Mouse (Mus musculus) embryonic facial prominence, embryonic 10.5 days (tissue): ENCODE measurements around the gene Gm13124. TPM values are rescaled to one million over a fixed set of nuclear protein-coding genes. Genes with fewer than 3 reads are reported as not detected.
"Not testable (repeated sequence)": the region's sequence is repeated elsewhere in the genome, so short reads cannot be mapped to it uniquely, and the experiment has no call there.

ENCODE experiments used
- DNase-seq: peaks from one replicate; pipeline ENCODE4 v3.0.0-alpha.2; 2017; ENCODE audit warnings: low spot score
- H3K27ac ChIP-seq: fragments of 300-500 bp; sonication (generic); replicated peaks from 2 replicates; pipeline ENCODE4 v1.5.1; 2016; ENCODE audit warnings: mild to moderate bottlenecking
- H3K27me3 ChIP-seq: fragments of 300-500 bp; sonication (generic); replicated peaks from 2 replicates; pipeline ENCODE4 v1.6.1; 2016; ENCODE audit warnings: low read depth, mild to moderate bottlenecking; ENCODE audit not compliant: poor library complexity, severe bottlenecking
- H3K36me3 ChIP-seq: fragments of 300-500 bp; sonication (generic); replicated peaks from 2 replicates; pipeline ENCODE4 v1.6.1; 2016; ENCODE audit warnings: mild to moderate bottlenecking, moderate library complexity
- H3K4me1 ChIP-seq: fragments of 300-500 bp; sonication (generic); 2 replicates; pipeline ENCODE4 v1.6.1; 2016
- H3K4me3 ChIP-seq: fragments of 300-500 bp; sonication (generic); 2 replicates; pipeline ENCODE4 v1.5.1; 2016; ENCODE audit warnings: mild to moderate bottlenecking, moderate library complexity
- H3K9me3 ChIP-seq: fragments of 300-500 bp; sonication (generic); 2 replicates; pipeline ENCODE4 v1.6.1; 2016; ENCODE audit warnings: mild to moderate bottlenecking
- WGBS: fragments of 180-500 bp; shearing (Covaris S2); methylation state at CpG from one replicate; pipeline ENCODE4 v1.1.7; 2016; 5-methylcytosine and 5-hydroxymethylcytosine counted together
- polyA plus RNA-seq: library from polyadenylated mRNA; unstranded; fragments of >200 nt; fragmentation: Nextera tagmentation; extraction: Ambion mirVana; gene quantifications from 2 replicates; pipeline ENCODE4 v1.2.1, GENCODE M21; 2016

Gene Gm13124
- polyA plus RNA-seq = not detected in 2 replicates

DNA sequence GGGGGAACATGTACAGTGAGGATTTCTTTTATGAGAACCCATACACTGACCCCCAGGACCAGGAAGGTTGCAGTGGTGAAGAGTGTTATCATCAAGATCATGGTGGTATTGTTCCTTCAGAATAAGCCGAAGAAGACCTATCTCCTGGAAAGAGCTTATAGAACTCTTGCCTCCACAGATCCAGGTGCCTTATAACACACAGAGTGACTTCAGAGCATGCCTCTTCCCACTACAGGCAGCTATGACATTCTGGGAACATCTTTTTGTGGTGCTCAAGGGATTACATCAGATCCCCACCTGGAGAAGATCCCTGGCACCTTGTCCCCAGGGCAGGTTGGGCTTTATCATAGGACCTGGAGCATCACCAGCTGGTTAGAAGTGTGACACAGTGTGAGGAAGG, at the start of gene Gm13124:
Gm13124 (minus strand) TSS at position 101 of the 400 bp plus-strand sequence.
- no peaks in the 10 kb centered on the region for H3K36me3 ChIP-seq
- H3K27me3 ChIP-seq = no peaks in the 10 kb centered on the region
- 100% methylated on average over 1 of the region's 1 CpGs for WGBS
- DNase-seq = no peak
- H3K27ac ChIP-seq = no peak within 1 kb of the TSS
- peaks cover 49% of the 10 kb centered on the region for H3K9me3 ChIP-seq
- no peak within 1 kb of the TSS for H3K4me3 ChIP-seq
- H3K4me1 ChIP-seq = no peaks in the 10 kb centered on the region

DNA sequence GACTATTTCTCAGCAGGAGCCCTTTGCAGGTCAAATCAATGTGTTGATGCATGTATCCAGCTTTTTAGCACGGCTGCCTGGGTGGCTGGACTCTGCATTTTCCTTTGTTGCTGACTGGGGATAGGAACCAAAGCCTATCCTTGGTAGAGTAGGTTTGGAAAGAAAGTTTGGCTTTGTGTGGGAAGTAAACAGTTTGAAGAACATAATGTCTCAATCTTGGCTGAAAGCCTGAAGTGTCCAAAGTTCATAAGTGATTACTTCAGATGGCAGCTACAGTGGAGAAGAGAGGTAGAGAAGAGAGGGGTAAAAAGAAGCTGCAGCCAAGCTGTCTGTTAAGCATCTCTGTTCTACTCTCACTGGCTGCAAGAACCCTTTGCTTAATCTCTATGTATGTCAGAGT, 49.7 kb upstream of the Gm13124 start:
- H3K4me1 ChIP-seq = no peaks in the 10 kb centered on the region
- DNase-seq = no peak
- no peak overlapping the region for H3K27ac ChIP-seq
- WGBS = 81% methylated on average over 1 of the region's 1 CpGs
- no peak overlapping the region for H3K4me3 ChIP-seq
- peaks cover 55% of the 10 kb centered on the region for H3K9me3 ChIP-seq
- H3K36me3 ChIP-seq = no peaks in the 10 kb centered on the region
- no peaks in the 10 kb centered on the region for H3K27me3 ChIP-seq

- Histone ChIP-seq H3K4me1 (no peaks in the 10 kb centered on the region), H3K27me3 (no peaks in the 10 kb centered on the region), H3K36me3 (no peaks in the 10 kb centered on the region), H3K4me3 (no peak within 1 kb of the TSS), H3K27ac (no peak within 1 kb of the TSS), H3K9me3 (peaks cover 52% of the 10 kb centered on the region)
- no peak for DNase-seq
- WGBS = 67% methylated on average over 1 of the region's 1 CpGs
Observed at GRCm38 (mm10) chr4:144613407-144613806, 48.5 kb upstream of the Gm13124 start, which contains the start of gene Aadacl4. Aadacl4 (plus strand) TSS chr4:144613707.

GRCm38 (mm10) chr4:144592790-144593189, 27.9 kb upstream of the Gm13124 start:
- no peak overlapping the region for H3K4me3 ChIP-seq
- no peaks in the 10 kb centered on the region for H3K27me3 ChIP-seq
- H3K9me3 ChIP-seq = peaks cover 48% of the 10 kb centered on the region
- H3K36me3 ChIP-seq = no peaks in the 10 kb centered on the region
- no peak overlapping the region for H3K27ac ChIP-seq
- no peaks in the 10 kb centered on the region for H3K4me1 ChIP-seq
- DNase-seq = no peak

- not testable (repeated sequence) for H3K27ac ChIP-seq, H3K4me3 ChIP-seq, H3K27me3 ChIP-seq, H3K4me1 ChIP-seq, H3K36me3 ChIP-seq, DNase-seq
- H3K9me3 ChIP-seq = peaks cover 53% of the 10 kb centered on the region
- WGBS = 86% methylated on average over 14 of the region's 16 CpGs
Observed at GRCm38 (mm10) chr4:144586207-144586606, 21.3 kb upstream of the Gm13124 start.

GRCm38 (mm10) chr4:144567752-144568151, 2.8 kb upstream of the Gm13124 start:
- Histone ChIP-seq H3K4me3 (no peak overlapping the region), H3K4me1 (no peaks in the 10 kb centered on the region), H3K9me3 (peaks cover 32% of the 10 kb centered on the region), H3K27me3 (no peaks in the 10 kb centered on the region), H3K27ac (no peak overlapping the region), H3K36me3 (no peaks in the 10 kb centered on the region)
- DNase-seq = no peak

GRCm38 (mm10) chr4:144561205-144561604, 3.7 kb downstream of the Gm13124 start:
- no peak overlapping the region for H3K27ac ChIP-seq
- H3K4me3 ChIP-seq = no peak overlapping the region
- H3K9me3 ChIP-seq = peaks cover 63% of the 10 kb centered on the region
- WGBS = 73% methylated on average over 2 of the region's 2 CpGs
- no peaks in the 10 kb centered on the region for H3K36me3 ChIP-seq
- no peaks in the 10 kb centered on the region for H3K4me1 ChIP-seq
- DNase-seq = no peak
- H3K27me3 ChIP-seq = no peaks in the 10 kb centered on the region

- peaks cover 65% of the 10 kb centered on the region for H3K9me3 ChIP-seq
- H3K36me3 ChIP-seq = no peaks in the 10 kb centered on the region
- no peak for DNase-seq
- no peak overlapping the region for H3K27ac ChIP-seq
- H3K4me1 ChIP-seq = no peaks in the 10 kb centered on the region
- no peaks in the 10 kb centered on the region for H3K27me3 ChIP-seq
- H3K4me3 ChIP-seq = no peak overlapping the region
Observed at GRCm38 (mm10) chr4:144559792-144560191, 5.1 kb downstream of the Gm13124 start.

DNA sequence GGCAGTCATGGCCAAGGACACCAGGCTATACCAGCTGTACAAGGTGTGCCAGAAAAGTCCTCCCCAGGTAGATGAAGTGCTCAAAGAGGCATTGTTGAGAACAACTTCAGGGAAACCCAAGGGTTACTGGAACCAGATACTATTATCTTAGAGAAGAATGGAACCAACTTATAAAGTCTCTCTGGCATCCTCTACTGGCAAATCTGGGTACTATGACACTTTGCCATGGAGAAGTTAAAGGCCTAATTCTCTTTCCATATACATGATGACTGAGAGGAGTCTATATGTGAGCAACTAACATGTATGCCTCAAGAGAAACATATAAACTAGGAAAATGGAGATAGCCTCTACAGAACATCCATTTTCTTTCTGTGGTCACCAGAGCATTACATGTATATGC, 13.8 kb downstream of the Gm13124 start:
- Histone ChIP-seq H3K36me3 (no peaks in the 10 kb centered on the region), H3K27ac (no peak overlapping the region), H3K4me3 (no peak overlapping the region), H3K9me3 (peaks cover 46% of the 10 kb centered on the region), H3K27me3 (no peaks in the 10 kb centered on the region), H3K4me1 (no peaks in the 10 kb centered on the region)
- DNase-seq = no peak

GRCm38 (mm10) chr4:144545339-144545738, 19.6 kb downstream of the Gm13124 start:
- H3K27ac ChIP-seq, H3K36me3 ChIP-seq, H3K27me3 ChIP-seq, H3K4me1 ChIP-seq, H3K4me3 ChIP-seq, DNase-seq: not testable (repeated sequence)
- 90% methylated on average over 13 of the region's 13 CpGs for WGBS
- H3K9me3 ChIP-seq = peaks cover 51% of the 10 kb centered on the region

DNA sequence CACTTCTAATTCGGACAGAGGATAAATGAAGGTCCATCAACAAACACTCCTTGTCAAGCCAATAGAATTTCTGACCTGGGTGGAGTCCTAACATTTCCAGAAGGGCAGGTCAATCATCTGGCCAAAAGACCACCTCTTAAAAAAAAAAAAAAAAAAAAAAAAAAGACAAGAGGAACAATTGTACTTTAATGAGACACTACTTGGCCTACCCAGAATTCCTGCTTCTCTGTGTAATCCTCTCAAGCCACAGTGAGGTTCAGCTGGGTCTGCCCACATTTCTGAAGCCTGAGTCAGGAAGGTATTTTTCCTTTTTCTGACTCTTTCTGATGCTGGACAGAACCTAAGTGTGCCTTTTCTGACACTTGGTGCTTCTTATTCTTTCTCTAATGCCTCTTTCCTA, 20.2 kb downstream of the Gm13124 start:
- Histone ChIP-seq H3K4me1 (no peaks in the 10 kb centered on the region), H3K9me3 (peaks cover 51% of the 10 kb centered on the region), H3K27ac (no peak overlapping the region), H3K36me3 (no peaks in the 10 kb centered on the region), H3K27me3 (no peaks in the 10 kb centered on the region), H3K4me3 (no peak overlapping the region)
- no peak for DNase-seq
- 81% methylated on average over 1 of the region's 1 CpGs for WGBS

DNA sequence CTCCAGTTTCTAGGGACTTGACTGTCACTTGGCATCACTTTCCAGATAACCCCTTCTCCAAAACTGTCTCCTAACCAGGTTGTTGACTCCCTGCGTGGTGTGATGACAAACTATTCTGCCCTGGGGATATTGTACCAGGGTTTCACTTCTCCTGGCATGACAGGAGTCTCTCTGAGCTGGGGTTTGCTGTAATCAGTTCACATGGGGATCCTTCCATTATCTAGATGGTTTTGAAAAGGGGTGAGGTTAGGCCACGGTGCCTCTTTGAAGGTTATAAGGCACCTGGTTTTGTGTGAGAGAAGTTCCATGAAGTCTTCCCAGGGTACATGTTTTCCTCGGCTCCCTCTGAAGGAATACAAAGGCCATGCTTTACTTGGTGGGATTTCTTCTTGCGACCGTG, 45.4 kb downstream of the Gm13124 start, which contains the start of gene 9430007A20Rik:
9430007A20Rik (plus strand) TSS at position 301 of the 400 bp plus-strand sequence.
- no peaks in the 10 kb centered on the region for H3K4me1 ChIP-seq
- H3K27ac ChIP-seq = no peak within 1 kb of the TSS
- H3K9me3 ChIP-seq = peaks cover 34% of the 10 kb centered on the region
- 77% methylated on average over 5 of the region's 5 CpGs for WGBS
- H3K4me3 ChIP-seq = no peak within 1 kb of the TSS
- no peak for DNase-seq
- no peaks in the 10 kb centered on the region for H3K36me3 ChIP-seq
- H3K27me3 ChIP-seq = no peaks in the 10 kb centered on the region

DNA sequence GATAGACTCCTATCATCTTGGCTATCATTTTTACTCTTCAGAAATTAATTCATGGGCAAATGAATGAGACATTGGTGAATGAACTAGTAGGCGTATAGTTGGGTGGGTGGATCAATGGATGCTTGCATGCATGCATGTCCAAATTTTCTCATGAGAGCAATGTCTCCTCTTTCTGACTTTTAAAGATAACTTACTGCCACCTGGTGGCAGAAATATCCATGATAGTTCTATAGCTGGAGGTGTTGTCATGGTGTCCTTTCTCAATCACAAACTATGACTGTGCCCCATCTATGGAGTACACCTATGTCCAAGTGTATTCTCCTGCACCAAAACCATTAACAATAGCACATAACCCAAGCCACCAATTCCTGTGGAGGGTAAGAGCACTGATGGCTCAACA, 58.4 kb downstream of the Gm13124 start:
- 82% methylated on average over 1 of the region's 1 CpGs for WGBS
- Histone ChIP-seq H3K27me3 (no peaks in the 10 kb centered on the region), H3K36me3 (no peaks in the 10 kb centered on the region), H3K9me3 (peaks cover 15% of the 10 kb centered on the region; the same call in 1 of the 2 replicates), H3K27ac (no peak overlapping the region), H3K4me3 (no peak overlapping the region), H3K4me1 (no peaks in the 10 kb centered on the region)
- DNase-seq = no peak
